Mouse (Mus musculus): ENCODE data around the gene Col12a1. TPM values are rescaled to one million over a fixed set of nuclear protein-coding genes. Genes with fewer than 3 reads are reported as not detected.
"Not testable (repeated sequence)": the region's sequence is repeated elsewhere in the genome, so short reads cannot be mapped to it uniquely, and the experiment has no call there.

The Col12a1 gene
- total RNA-seq, 2 experiments from 2014 or later: 0.68 TPM; not detected in 1

GRCm38 (mm10) chr9:79714471-79715045 is 4.1 kb downstream of the Col12a1 start:
- ATAC-seq (replicated peaks; ENCODE audit: low FRiP score, poor library complexity, severe bottlenecking): no peak

GRCm38 (mm10) chr9:79689771-79690535 is 28.7 kb downstream of the Col12a1 start:
- ATAC-seq (replicated peaks; ENCODE audit: low FRiP score, poor library complexity, severe bottlenecking): no peak

DNA sequence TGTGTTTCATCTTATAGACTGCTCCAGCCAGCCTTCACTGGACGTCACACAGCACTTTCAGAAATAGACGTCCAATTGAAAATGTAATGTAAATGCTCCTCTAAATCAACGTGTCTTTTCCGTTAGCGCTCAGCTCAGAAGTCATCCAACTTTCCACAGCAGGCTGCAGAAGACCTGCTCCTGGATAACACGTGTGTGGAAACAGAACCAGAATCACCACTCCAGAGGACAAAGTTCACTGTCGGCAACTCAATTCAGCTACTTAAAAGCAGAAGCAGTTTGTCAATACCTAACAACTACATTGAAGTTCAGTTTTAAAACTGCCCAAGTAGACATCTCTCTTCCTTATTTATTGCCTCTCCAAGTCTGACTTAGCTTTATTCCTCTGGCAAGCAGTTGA is 29.3 kb downstream of the Col12a1 start:
- no peak for ATAC-seq (replicated peaks; ENCODE audit: low FRiP score, poor library complexity, severe bottlenecking)

GRCm38 (mm10) chr9:79687227-79687626 is 31.4 kb downstream of the Col12a1 start:
- no peak for ATAC-seq (replicated peaks; ENCODE audit: low FRiP score, poor library complexity, severe bottlenecking)

DNA sequence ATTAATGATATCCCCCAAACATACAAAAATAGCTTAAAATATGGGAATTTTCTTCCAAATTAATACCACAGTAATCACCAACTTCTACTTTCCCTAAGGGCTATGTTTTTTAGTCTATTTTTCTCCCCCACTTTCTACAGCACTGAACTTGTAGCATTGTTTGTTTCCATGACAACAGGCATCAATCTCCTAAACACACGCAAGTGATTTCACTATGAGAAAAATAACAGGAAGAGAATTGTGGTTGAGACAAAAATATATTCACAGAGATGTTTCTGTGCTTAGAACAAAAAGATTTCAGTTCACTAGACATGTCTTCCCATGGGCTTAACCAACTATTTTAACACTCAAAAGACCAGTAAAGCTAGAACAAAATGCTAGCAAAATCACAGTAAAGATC is 32.6 kb downstream of the Col12a1 start:
- ATAC-seq (replicated peaks; ENCODE audit: low FRiP score, poor library complexity, severe bottlenecking): no peak

GRCm38 (mm10) chr9:79680453-79681240 is 38.0 kb downstream of the Col12a1 start:
- ATAC-seq (replicated peaks; ENCODE audit: low FRiP score, poor library complexity, severe bottlenecking): no peak

DNA sequence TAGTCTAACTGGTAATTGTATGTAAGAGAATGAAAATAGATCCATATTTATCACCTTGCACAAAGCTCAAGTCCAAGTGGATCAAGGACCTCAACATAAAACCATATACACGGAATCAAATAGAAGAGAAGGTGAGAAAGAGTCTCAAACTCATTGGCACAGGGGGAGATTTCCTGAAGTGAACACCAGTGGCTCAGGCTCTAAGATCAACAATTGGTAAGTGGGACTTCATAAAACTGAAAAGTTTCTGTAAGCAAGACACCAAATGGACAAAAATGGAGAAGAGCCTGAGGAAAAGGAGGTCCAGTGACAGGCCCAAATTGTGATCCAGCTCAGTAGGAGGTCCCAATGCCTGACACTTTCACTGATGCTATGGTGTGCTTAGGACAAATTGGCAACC is 49.8 kb downstream of the Col12a1 start:
- not testable (repeated sequence) for ATAC-seq (replicated peaks; ENCODE audit: low FRiP score, poor library complexity, severe bottlenecking)

- no peak for ATAC-seq (replicated peaks; ENCODE audit: low FRiP score, poor library complexity, severe bottlenecking)
Observed at GRCm38 (mm10) chr9:79653327-79654150, 65.1 kb downstream of the Col12a1 start.

DNA sequence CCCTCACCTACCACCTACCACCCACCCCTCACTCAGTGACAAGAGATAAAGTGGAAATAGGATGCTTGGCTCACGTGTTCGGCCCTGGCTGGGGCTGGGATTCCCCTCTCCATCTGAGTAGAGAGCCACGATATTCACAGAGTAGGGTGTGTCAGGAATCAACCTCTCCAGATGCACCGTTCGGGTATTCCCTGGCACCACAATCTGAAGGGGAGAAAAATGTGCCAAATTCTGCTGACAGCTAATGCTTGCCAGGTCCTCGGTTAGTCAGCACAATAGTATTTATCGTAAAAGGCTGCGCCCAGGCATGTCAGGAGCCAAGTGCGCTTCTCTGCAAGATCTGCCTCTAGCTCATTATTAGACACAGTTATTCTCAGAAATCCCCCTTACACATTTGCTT is 70.0 kb downstream of the Col12a1 start:
- no peak for ATAC-seq (replicated peaks; ENCODE audit: low FRiP score, poor library complexity, severe bottlenecking)

- ATAC-seq (replicated peaks; ENCODE audit: low FRiP score, poor library complexity, severe bottlenecking): no peak
Observed at GRCm38 (mm10) chr9:79645757-79646156, 72.9 kb downstream of the Col12a1 start.

DNA sequence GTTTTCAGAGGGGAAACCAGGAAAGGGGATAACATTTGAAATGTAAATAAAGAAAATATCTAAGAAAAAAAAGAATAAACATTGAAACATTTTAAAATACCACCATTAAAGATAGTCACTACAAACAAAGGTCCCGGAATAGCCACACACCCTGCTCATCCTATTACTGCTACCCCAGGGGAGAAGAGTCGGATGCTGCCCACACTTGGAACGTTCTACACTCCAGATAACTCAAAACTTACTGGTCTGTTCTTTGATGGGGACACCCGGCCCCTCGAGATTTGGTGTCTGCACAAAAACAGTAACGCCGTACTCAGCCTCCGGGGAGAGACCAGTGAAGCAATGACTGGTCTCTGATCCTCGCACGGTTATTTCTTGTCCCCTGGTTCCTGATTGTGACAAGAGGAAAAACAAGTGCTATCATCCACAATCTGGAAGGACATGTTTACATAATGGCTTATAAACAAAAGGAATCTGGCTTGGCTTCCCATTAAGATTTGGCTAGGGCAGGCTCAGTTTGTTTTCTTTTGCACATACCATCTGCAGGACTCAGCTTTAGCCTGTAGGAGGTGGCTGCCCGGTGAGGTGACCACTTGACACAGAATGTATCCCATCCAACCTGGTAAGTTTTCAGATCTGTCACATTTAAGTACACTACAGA is 79.1 kb downstream of the Col12a1 start:
- no peak for ATAC-seq (replicated peaks; ENCODE audit: low FRiP score, poor library complexity, severe bottlenecking)

- no peak for ATAC-seq (replicated peaks; ENCODE audit: low FRiP score, poor library complexity, severe bottlenecking)
Observed at GRCm38 (mm10) chr9:79637879-79638278, 80.8 kb downstream of the Col12a1 start.

DNA sequence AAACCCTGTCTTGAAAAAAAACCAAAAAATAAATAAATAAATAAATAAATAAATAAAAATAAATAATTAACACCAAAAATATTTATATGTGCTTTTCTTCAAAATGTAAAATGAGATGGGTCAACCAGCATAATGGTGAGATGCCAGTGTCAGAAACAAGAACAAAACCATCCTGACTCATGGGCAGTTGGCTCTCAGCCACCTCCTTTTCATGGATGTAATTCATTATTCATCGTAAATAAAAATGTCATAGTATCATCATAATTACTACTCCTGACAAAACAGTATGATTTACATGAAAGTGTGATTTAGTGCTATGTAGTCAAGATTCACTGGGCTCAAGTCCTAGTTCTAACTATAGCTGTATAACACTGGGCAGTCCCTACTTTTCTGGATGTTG is 84.6 kb downstream of the Col12a1 start:
- ATAC-seq (replicated peaks; ENCODE audit: low FRiP score, poor library complexity, severe bottlenecking): no peak

GRCm38 (mm10) chr9:79631186-79631585 is 87.4 kb downstream of the Col12a1 start:
- no peak for ATAC-seq (replicated peaks; ENCODE audit: low FRiP score, poor library complexity, severe bottlenecking)

- no peak for ATAC-seq (replicated peaks; ENCODE audit: low FRiP score, poor library complexity, severe bottlenecking)
Observed at GRCm38 (mm10) chr9:79618839-79619597, 99.6 kb downstream of the Col12a1 start.

DNA sequence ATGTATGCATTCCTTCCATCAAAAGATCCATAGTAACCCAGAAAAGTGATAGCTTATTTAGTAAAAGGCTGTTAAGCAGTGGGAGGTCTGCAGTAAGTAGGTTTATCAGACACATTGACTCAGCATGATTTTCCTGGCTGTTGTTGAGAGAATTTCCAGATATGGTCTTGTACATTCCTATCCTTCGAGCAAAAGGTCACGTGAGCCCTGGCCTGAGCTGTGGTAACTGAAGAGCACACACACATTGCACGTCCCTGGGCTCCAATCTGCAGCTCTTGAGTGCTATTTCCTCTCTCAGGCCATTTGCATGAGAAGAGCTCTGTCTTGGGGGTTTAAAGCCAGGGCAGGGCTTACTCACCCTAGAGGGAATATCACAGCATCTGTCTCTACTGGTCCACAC is 101.3 kb downstream of the Col12a1 start:
- ATAC-seq (replicated peaks; ENCODE audit: low FRiP score, poor library complexity, severe bottlenecking): no peak

- ATAC-seq (replicated peaks; ENCODE audit: low FRiP score, poor library complexity, severe bottlenecking): no peak
Observed at GRCm38 (mm10) chr9:79616040-79616439, 102.6 kb downstream of the Col12a1 start.

- ATAC-seq (replicated peaks; ENCODE audit: low FRiP score, poor library complexity, severe bottlenecking): no peak
Observed at GRCm38 (mm10) chr9:79610286-79610685, 108.3 kb downstream of the Col12a1 start.

- no peak for ATAC-seq (replicated peaks; ENCODE audit: low FRiP score, poor library complexity, severe bottlenecking)
Observed at GRCm38 (mm10) chr9:79609661-79610060, 109.0 kb downstream of the Col12a1 start.
